Mouse (Mus musculus) limb, embryonic 15.5 days (tissue): ENCODE measurements around the gene Nova1. TPM values are rescaled to one million over a fixed set of nuclear protein-coding genes. Genes with fewer than 3 reads are reported as not detected.

Experiments used
- ATAC-seq: fragments of 200-750 bp; cut with Nextera tagmentation; 2 replicates; pipeline ENCODE4 v1.8.0; 2017; ENCODE audit warnings: low read depth, moderate TSS enrichment; ENCODE audit not compliant: insufficient number of reproducible peaks, low FRiP score, low TSS enrichment
- H3K27ac ChIP-seq: fragments of 300-500 bp; sonication (generic); 2 replicates; pipeline ENCODE4 v1.5.1; 2015; ENCODE audit warnings: moderate library complexity, mild to moderate bottlenecking, inconsistent platforms
- H3K27me3 ChIP-seq: fragments of 300-500 bp; sonication (generic); 2 replicates; pipeline ENCODE4 v1.6.1; 2015; ENCODE audit warnings: inconsistent platforms
- H3K36me3 ChIP-seq: fragments of 300-500 bp; sonication (generic); 2 replicates; pipeline ENCODE4 v1.6.1; 2015; ENCODE audit warnings: inconsistent platforms
- H3K4me1 ChIP-seq: fragments of 300-500 bp; sonication (generic); 2 replicates; pipeline ENCODE4 v1.6.1; 2015; ENCODE audit warnings: inconsistent platforms
- H3K4me2 ChIP-seq: fragments of 300-500 bp; sonication (generic); 2 replicates; pipeline ENCODE4 v1.6.1; 2015; ENCODE audit warnings: mild to moderate bottlenecking, inconsistent platforms
- H3K4me3 ChIP-seq: fragments of 300-500 bp; sonication (generic); 2 replicates; pipeline ENCODE4 v1.5.1; 2015; ENCODE audit warnings: mild to moderate bottlenecking, inconsistent platforms
- H3K9ac ChIP-seq: fragments of 300-500 bp; sonication (generic); 2 replicates; pipeline ENCODE4 v1.6.1; 2015; ENCODE audit warnings: inconsistent platforms
- H3K9me3 ChIP-seq: fragments of 300-500 bp; sonication (generic); 2 replicates; pipeline ENCODE4 v1.6.1; 2016; ENCODE audit warnings: inconsistent platforms
- WGBS: fragments of 180-500 bp; shearing (Covaris S2); methylation state at CpG from one replicate; pipeline ENCODE4 v1.1.7; 2015; 5-methylcytosine and 5-hydroxymethylcytosine counted together
- polyA plus RNA-seq: library from polyadenylated mRNA; unstranded; fragments of >200 nt; fragmentation: Nextera tagmentation; extraction: Ambion mirVana; gene quantifications from 2 replicates; pipeline ENCODE4 v1.2.1, GENCODE M21; 2015

Nova1 gene
- 2.1 and 3.5 TPM in 2 replicates for polyA plus RNA-seq

GRCm38 (mm10) chr12:46818856-46819347, at the start of gene Nova1:
Gene Nova1 (minus strand): TSS chr12:46818929.
- Histone ChIP-seq H3K9ac (peak within 1 kb of the TSS; percentile 57), H3K4me2 (peak within 1 kb of the TSS; percentile 94), H3K27me3 (peaks cover 7% of the 10 kb centered on the region), H3K4me3 (peak within 1 kb of the TSS; percentile 71), H3K36me3 (no peaks in the 10 kb centered on the region), H3K9me3 (no peaks in the 10 kb centered on the region), H3K27ac (peak within 1 kb of the TSS; percentile 77), H3K4me1 (peaks cover 6% of the 10 kb centered on the region; the same call in 1 of the 2 replicates)
- ATAC-seq = peak; percentile 68
- WGBS = under 1% methylated on average over 24 of the region's 68 CpGs

- H3K27me3 ChIP-seq = peaks cover 7% of the 10 kb centered on the region
- peak; percentile 89 for ATAC-seq
- H3K4me2 ChIP-seq = peak overlapping the region; percentile 94
- H3K4me1 ChIP-seq = peaks cover 6% of the 10 kb centered on the region; the same call in 1 of the 2 replicates
- H3K9ac ChIP-seq = peak overlapping the region; percentile 51
- peak overlapping the region; percentile 77 for H3K27ac ChIP-seq
- H3K4me3 ChIP-seq = peak overlapping the region; percentile 71
- WGBS = under 1% methylated on average over 48 of the region's 57 CpGs
- H3K9me3 ChIP-seq = no peaks in the 10 kb centered on the region
- no peaks in the 10 kb centered on the region for H3K36me3 ChIP-seq
Measured at GRCm38 (mm10) chr12:46819348-46820022, 756 bp upstream of the Nova1 start.

- Histone ChIP-seq H3K9ac (peak overlapping the region; percentile 57), H3K9me3 (no peaks in the 10 kb centered on the region), H3K36me3 (no peaks in the 10 kb centered on the region), H3K4me3 (peak overlapping the region; percentile 71), H3K4me2 (peak overlapping the region; percentile 94), H3K27ac (no peak overlapping the region), H3K4me1 (peaks cover 6% of the 10 kb centered on the region; the same call in 1 of the 2 replicates), H3K27me3 (peaks cover 7% of the 10 kb centered on the region)
- WGBS = under 1% methylated on average over 50 of the region's 61 CpGs
- no peak for ATAC-seq
Measured at GRCm38 (mm10) chr12:46818021-46818855, 491 bp downstream of the Nova1 start.

GRCm38 (mm10) chr12:46817211-46817803, 1.4 kb downstream of the Nova1 start:
- WGBS = 14% methylated on average over 14 of the region's 14 CpGs
- Histone ChIP-seq H3K27ac (no peak overlapping the region), H3K27me3 (peaks cover 7% of the 10 kb centered on the region), H3K36me3 (no peaks in the 10 kb centered on the region), H3K4me2 (peak overlapping the region; percentile 94), H3K4me3 (peak overlapping the region; percentile 71), H3K9ac (no peak overlapping the region), H3K4me1 (peaks cover 6% of the 10 kb centered on the region; the same call in 1 of the 2 replicates), H3K9me3 (no peaks in the 10 kb centered on the region)
- ATAC-seq = no peak

GRCm38 (mm10) chr12:46816291-46816690, 2.4 kb downstream of the Nova1 start:
- H3K4me2 ChIP-seq = no peak overlapping the region
- ATAC-seq = no peak

GRCm38 (mm10) chr12:46815697-46816096, 3.0 kb downstream of the Nova1 start:
- no peak overlapping the region for H3K4me2 ChIP-seq
- H3K9me3 ChIP-seq = no peaks in the 10 kb centered on the region
- H3K4me1 ChIP-seq = peaks cover 6% of the 10 kb centered on the region; the same call in 1 of the 2 replicates
- H3K27me3 ChIP-seq = peaks cover 7% of the 10 kb centered on the region
- H3K36me3 ChIP-seq = no peaks in the 10 kb centered on the region
- ATAC-seq = no peak
- H3K4me3 ChIP-seq = no peak overlapping the region
- WGBS = 76% methylated on average over 5 of the region's 5 CpGs
- H3K27ac ChIP-seq = no peak overlapping the region
- no peak overlapping the region for H3K9ac ChIP-seq

More at GRCm38 (mm10) chr12:46816291-46816690, 2.4 kb downstream of the Nova1 start:
- 88% methylated on average over 3 of the region's 3 CpGs for WGBS
- Histone ChIP-seq H3K4me3 (no peak overlapping the region), H3K27me3 (peaks cover 7% of the 10 kb centered on the region), H3K27ac (no peak overlapping the region), H3K9ac (no peak overlapping the region), H3K4me1 (peaks cover 6% of the 10 kb centered on the region; the same call in 1 of the 2 replicates), H3K9me3 (no peaks in the 10 kb centered on the region), H3K36me3 (no peaks in the 10 kb centered on the region)

GRCm38 (mm10) chr12:46814820-46815219, 3.9 kb downstream of the Nova1 start:
- Histone ChIP-seq H3K36me3 (no peaks in the 10 kb centered on the region), H3K9ac (no peak overlapping the region), H3K4me1 (peaks cover 5% of the 10 kb centered on the region; the same call in 1 of the 2 replicates), H3K4me3 (no peak overlapping the region), H3K4me2 (no peak overlapping the region), H3K27ac (no peak overlapping the region), H3K27me3 (peaks cover 7% of the 10 kb centered on the region), H3K9me3 (no peaks in the 10 kb centered on the region)
- 85% methylated on average over 4 of the region's 4 CpGs for WGBS
- ATAC-seq = no peak

GRCm38 (mm10) chr12:46801311-46801710, 17.4 kb downstream of the Nova1 start:
- H3K27ac ChIP-seq = no peak overlapping the region
- no peaks in the 10 kb centered on the region for H3K27me3 ChIP-seq
- 59% methylated on average over 1 of the region's 1 CpGs for WGBS
- H3K9me3 ChIP-seq = no peaks in the 10 kb centered on the region
- no peaks in the 10 kb centered on the region for H3K4me1 ChIP-seq
- H3K9ac ChIP-seq = no peak overlapping the region
- no peak overlapping the region for H3K4me2 ChIP-seq
- H3K4me3 ChIP-seq = no peak overlapping the region
- no peaks in the 10 kb centered on the region for H3K36me3 ChIP-seq
- ATAC-seq = no peak

GRCm38 (mm10) chr12:46782301-46783280, 36.1 kb downstream of the Nova1 start:
- H3K36me3 ChIP-seq = no peaks in the 10 kb centered on the region
- H3K27me3 ChIP-seq = no peaks in the 10 kb centered on the region
- no peaks in the 10 kb centered on the region for H3K9me3 ChIP-seq
- no peaks in the 10 kb centered on the region for H3K4me1 ChIP-seq
- WGBS = 51% methylated on average over 8 of the region's 8 CpGs
- H3K9ac ChIP-seq = no peak overlapping the region
- no peak overlapping the region for H3K4me3 ChIP-seq
- no peak overlapping the region for H3K27ac ChIP-seq
- no peak for ATAC-seq
- no peak overlapping the region for H3K4me2 ChIP-seq

- H3K4me1 ChIP-seq = no peaks in the 10 kb centered on the region
- H3K4me2 ChIP-seq = no peak overlapping the region
- no peaks in the 10 kb centered on the region for H3K9me3 ChIP-seq
- H3K9ac ChIP-seq = no peak overlapping the region
- H3K36me3 ChIP-seq = no peaks in the 10 kb centered on the region
- no peak for ATAC-seq
- H3K27ac ChIP-seq = no peak overlapping the region
- H3K27me3 ChIP-seq = no peaks in the 10 kb centered on the region
- no peak overlapping the region for H3K4me3 ChIP-seq
Measured at GRCm38 (mm10) chr12:46781481-46781880, 37.2 kb downstream of the Nova1 start.

GRCm38 (mm10) chr12:46780983-46781382, 37.7 kb downstream of the Nova1 start:
- Histone ChIP-seq H3K27me3 (no peaks in the 10 kb centered on the region), H3K9ac (no peak overlapping the region), H3K4me3 (no peak overlapping the region), H3K9me3 (no peaks in the 10 kb centered on the region), H3K27ac (no peak overlapping the region), H3K36me3 (no peaks in the 10 kb centered on the region), H3K4me1 (no peaks in the 10 kb centered on the region), H3K4me2 (no peak overlapping the region)
- 57% methylated on average over 2 of the region's 2 CpGs for WGBS
- no peak for ATAC-seq
